Mouse (Mus musculus) CH12.LX (cell line): ENCODE measurements around the gene 3100002H09Rik.

Experiments
- CTCF ChIP-seq, 2 experiments: IDR thresholded peaks in 1 of 2; conservative IDR thresholded peaks in 1 of 2; 2 replicates each; pipeline ENCODE4 v1.5.1; 2011 to 2012; ENCODE audit warnings: low read depth in 2 of 2, low read length in 2 of 2, improper control_type of control experiment in 1 of 2, inconsistent platforms in 1 of 2, mild to moderate bottlenecking in 1 of 2, moderate library complexity in 1 of 2
- MAX ChIP-seq: IDR thresholded peaks from 2 replicates; pipeline ENCODE4 v1.6.1; 2011; ENCODE audit warnings: low read length, improper control_type of control experiment
- NRF1 ChIP-seq: IDR thresholded peaks from 2 replicates; pipeline ENCODE4 v1.6.1; 2014; ENCODE audit warnings: low read depth, mild to moderate bottlenecking, inconsistent platforms, low read length, improper control_type of control experiment, moderate library complexity
- POLR2A ChIP-seq: IDR thresholded peaks from 2 replicates; pipeline ENCODE4 v1.6.1; 2011; ENCODE audit warnings: low read depth, mild to moderate bottlenecking, improper control_type of control experiment, low read length
- USF1 ChIP-seq: IDR thresholded peaks from 2 replicates; pipeline ENCODE4 v1.6.1; 2014; ENCODE audit warnings: low read depth, mild to moderate bottlenecking, inconsistent platforms, low read length, improper control_type of control experiment

DNA sequence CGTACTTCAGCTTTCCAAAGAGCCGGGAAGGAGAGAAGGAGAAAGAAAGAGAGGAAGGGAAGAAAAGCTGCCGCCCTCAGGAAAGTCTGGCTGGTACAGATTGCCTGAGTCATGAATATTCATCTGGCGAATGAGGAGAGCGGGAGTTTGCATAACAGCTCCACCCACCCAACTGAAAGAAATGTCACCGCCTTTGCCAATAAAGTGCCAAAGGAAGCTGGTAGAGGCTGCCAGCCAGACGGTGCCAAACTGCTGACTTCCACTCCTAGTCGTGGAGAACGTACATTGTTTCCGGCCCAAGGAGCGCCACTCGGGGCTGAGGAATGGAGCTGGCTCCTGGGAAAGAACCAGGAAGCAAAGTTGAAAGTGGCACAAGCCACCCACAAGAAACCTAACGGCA is 15.7 kb downstream of the 3100002H09Rik start:
- TF ChIP-seq POLR2A (no peak), CTCF (conservative IDR thresholded peaks at IDR 0.05 in 1 of 2, IDR thresholded peaks at IDR 0.05 in 1 of 2; ENCODE audit: low read depth in 2 of 2, low read length in 2 of 2) (no peak), MAX (no peak), NRF1 (no peak), USF1 (no peak)
